Mouse (Mus musculus) MEL-GATA-1-ER (cell line): ENCODE measurements around the gene Siglecg.

Source experiments
- DNase-seq: peaks from one replicate; pipeline ENCODE4 v3.0.0-alpha.2; 2012; ENCODE audit warnings: low read depth; ENCODE audit errors: extremely low read depth

Siglecg gene

GRCm38 (mm10) chr7:43441071-43441470 lies 33.1 kb downstream of the Siglecg start:
- DNase-seq: no peak

GRCm38 (mm10) chr7:43442684-43443083 lies 34.7 kb downstream of the Siglecg start:
- no peak for DNase-seq

GRCm38 (mm10) chr7:43443126-43443916 lies 35.3 kb downstream of the Siglecg start:
- peak; percentile 78 for DNase-seq

GRCm38 (mm10) chr7:43443917-43444293 lies 35.9 kb downstream of the Siglecg start, which contains the start of the genes Etfb and Gm45233:
Gene Etfb (plus strand): TSS chr7:43444083.
Gene Gm45233 (plus strand): TSS chr7:43444128.
- DNase-seq: peak; percentile 94

- DNase-seq: no peak
Observed at GRCm38 (mm10) chr7:43447801-43448200, 39.8 kb downstream of the Siglecg start.

GRCm38 (mm10) chr7:43448246-43448645 lies 40.2 kb downstream of the Siglecg start:
- no peak for DNase-seq

GRCm38 (mm10) chr7:43449811-43450210 lies 41.8 kb downstream of the Siglecg start:
- DNase-seq: no peak

GRCm38 (mm10) chr7:43451726-43452125 lies 43.7 kb downstream of the Siglecg start:
- no peak for DNase-seq

- no peak for DNase-seq
Observed at GRCm38 (mm10) chr7:43452609-43453008, 44.6 kb downstream of the Siglecg start.

GRCm38 (mm10) chr7:43453599-43454355 lies 45.8 kb downstream of the Siglecg start:
- DNase-seq: no peak

GRCm38 (mm10) chr7:43454371-43454770 lies 46.4 kb downstream of the Siglecg start:
- DNase-seq: no peak

- no peak for DNase-seq
Observed at GRCm38 (mm10) chr7:43462851-43463250, 54.8 kb downstream of the Siglecg start, which contains the start of gene Vsig10l. Gene Vsig10l (plus strand): TSS chr7:43463151.

GRCm38 (mm10) chr7:43463976-43464375 lies 56.0 kb downstream of the Siglecg start:
- no peak for DNase-seq

GRCm38 (mm10) chr7:43464864-43465343 lies 56.9 kb downstream of the Siglecg start:
- DNase-seq: no peak

- peak; percentile 80 for DNase-seq
Observed at GRCm38 (mm10) chr7:43465344-43466098, 57.5 kb downstream of the Siglecg start.

GRCm38 (mm10) chr7:43466099-43466694 lies 58.2 kb downstream of the Siglecg start:
- no peak for DNase-seq
